Mouse (Mus musculus) embryonic fibroblast, embryonic 13.5 days (primary cell): ENCODE data around the gene Cdkn2b.

Experiments used
- CTCF ChIP-seq: IDR thresholded peaks from 2 replicates; pipeline ENCODE4 v1.5.1; 2011; ENCODE audit warnings: mild to moderate bottlenecking, control low read depth, low read length, moderate library complexity, borderline replicate concordance; ENCODE audit not compliant: insufficient read depth
- POLR2A ChIP-seq: IDR thresholded peaks from 2 replicates; pipeline ENCODE4 v1.6.1; 2011; ENCODE audit warnings: low read depth, mild to moderate bottlenecking, control low read depth, low read length, moderate library complexity

GRCm38 (mm10) chr4:89350391-89350790 is 39.6 kb upstream of the Cdkn2b start:
- no peak for TF ChIP-seq POLR2A
- TF ChIP-seq CTCF: no peak
